Mouse (Mus musculus): ENCODE measurements around the gene Gpr27.

The Gpr27 gene

GRCm38 (mm10) chr6:99742866-99743265, 50.4 kb downstream of the Gpr27 start:
- DNase-seq (ENCODE audit: extremely low read depth, insufficient read length, low spot score) = no peak

Measured in 3134 (cell line).